Mouse (Mus musculus): ENCODE results near the gene Catsper2.

The Catsper2 gene

DNA sequence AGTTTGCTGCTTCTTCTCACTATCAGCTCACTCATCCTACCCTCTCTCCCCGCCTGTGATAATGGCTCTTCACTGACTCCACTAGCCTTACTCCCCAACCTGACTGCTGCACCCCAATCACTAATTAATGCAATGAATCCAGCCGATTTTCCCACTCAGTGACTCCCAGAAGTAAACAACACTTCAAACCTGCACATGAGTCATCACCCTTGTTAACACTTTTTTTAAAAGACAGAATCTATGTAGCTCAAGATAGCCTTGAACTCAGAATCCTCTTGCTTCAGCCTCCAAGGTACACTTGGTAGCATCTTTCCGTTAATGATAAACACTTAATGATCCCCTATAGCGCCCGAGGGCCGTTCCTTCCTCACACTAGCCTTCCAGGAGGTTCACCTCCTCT lies 59.2 kb downstream of the Catsper2 start:
- no peak for DNase-seq (ENCODE audit: low spot score)

GRCm38 (mm10) chr2:121353156-121353555 lies 60.4 kb downstream of the Catsper2 start:
- no peak for DNase-seq (ENCODE audit: low spot score)

Measured in layer of hippocampus, adult 11-12 months (tissue).